Comparison of ENCODE assay signal across 9 mouse cellular contexts in genomic region chr13:109481446-109481845, GRCm38 (mm10).
DNase-seq lines count a peak whose midpoint lies in the region; ATAC-seq lines count a peak whose summit lies in the region.
"Had no signal": no experiment of that assay in that cellular context is flagged by ENCODE, and none has a peak within 500 bp of the region (broad histone marks: within the 10 kb centered on the region; RNA-seq: fewer than 3 reads in every experiment).

No protein-coding gene starts in this region.

- H3K27me3 ChIP-seq in hindbrain, embryonic 16.5 days (replicated peaks; ENCODE audit: control insufficient read depth, insufficient read depth, low read length): no peaks in the 10 kb centered on the region
- no peaks in the 10 kb centered on the region for H3K27me3 ChIP-seq in hindbrain, embryonic 12.5 days
- no peaks in the 10 kb centered on the region for H3K27me3 ChIP-seq in stomach, embryonic 16.5 days (ENCODE audit: control insufficient read depth, insufficient read depth, low read length)
- H3K27me3 ChIP-seq in hindbrain, embryonic 11.5 days (ENCODE audit: control insufficient read depth, insufficient read depth, low read length): no peaks in the 10 kb centered on the region

- 40% methylated on average over 7 of the region's 7 CpGs for WGBS in hindbrain, embryonic 16.5 days
- 40% methylated on average over 7 of the region's 7 CpGs for WGBS in hindbrain, embryonic 12.5 days
- 55% methylated on average over 7 of the region's 7 CpGs for WGBS in stomach, embryonic 16.5 days
- WGBS in hindbrain, embryonic 11.5 days: 52% methylated on average over 7 of the region's 7 CpGs

- no peak overlapping the region for H3K9ac ChIP-seq in hindbrain, embryonic 16.5 days (ENCODE audit: low read depth, low read length)
- no peak overlapping the region for H3K9ac ChIP-seq in hindbrain, embryonic 12.5 days
- no peak overlapping the region for H3K9ac ChIP-seq in stomach, embryonic 16.5 days (ENCODE audit: low read length)
- no peak overlapping the region for H3K9ac ChIP-seq in hindbrain, embryonic 11.5 days (ENCODE audit: low read depth, low read length)

- peak; percentile 93 for DNase-seq in fat pad, adult 2 months (ENCODE audit: extremely low read depth, low read depth, low spot score)
- DNase-seq in kidney, postnatal 14 days: peak; percentile 14
- DNase-seq in thymus, postnatal 14 days: no peak
- DNase-seq in MN1 (ENCODE audit: low spot score): no peak
- DNase-seq in hindbrain, embryonic 11.5 days (ENCODE audit: low spot score): no peak
- DNase-seq: right cerebral cortex, postnatal 25 days had no signal

- H3K4me3 ChIP-seq in hindbrain, embryonic 16.5 days (ENCODE audit: low read length): no peak overlapping the region
- no peak overlapping the region for H3K4me3 ChIP-seq in hindbrain, embryonic 12.5 days
- H3K4me3 ChIP-seq in stomach, embryonic 16.5 days (replicated peaks; ENCODE audit: low read length): no peak overlapping the region
- no peak overlapping the region for H3K4me3 ChIP-seq in hindbrain, embryonic 11.5 days (ENCODE audit: low read depth, low read length)

- no peak overlapping the region for H3K27ac ChIP-seq in hindbrain, embryonic 16.5 days (ENCODE audit: low read depth, low read length)
- no peak overlapping the region for H3K27ac ChIP-seq in hindbrain, embryonic 12.5 days
- no peak overlapping the region for H3K27ac ChIP-seq in stomach, embryonic 16.5 days (ENCODE audit: low read length)
- H3K27ac ChIP-seq in hindbrain, embryonic 11.5 days (ENCODE audit: low read depth, low read length): no peak overlapping the region

- H3K9me3 ChIP-seq in hindbrain, embryonic 16.5 days (ENCODE audit: control insufficient read depth, low read length): no peaks in the 10 kb centered on the region
- H3K9me3 ChIP-seq in hindbrain, embryonic 12.5 days (replicated peaks): no peaks in the 10 kb centered on the region
- no peaks in the 10 kb centered on the region for H3K9me3 ChIP-seq in stomach, embryonic 16.5 days (replicated peaks; ENCODE audit: control insufficient read depth, low read length)
- H3K9me3 ChIP-seq in hindbrain, embryonic 11.5 days (ENCODE audit: control insufficient read depth, low read length): no peaks in the 10 kb centered on the region

- no peaks in the 10 kb centered on the region for H3K36me3 ChIP-seq in hindbrain, embryonic 16.5 days (ENCODE audit: control insufficient read depth, insufficient read depth, low read length)
- H3K36me3 ChIP-seq in hindbrain, embryonic 12.5 days: no peaks in the 10 kb centered on the region
- H3K36me3 ChIP-seq in stomach, embryonic 16.5 days (ENCODE audit: control insufficient read depth, insufficient read depth, low read length): no peaks in the 10 kb centered on the region
- H3K36me3 ChIP-seq in hindbrain, embryonic 11.5 days (ENCODE audit: control insufficient read depth, insufficient read depth, low read length): no peaks in the 10 kb centered on the region

- peaks cover 3% of the 10 kb centered on the region; the same call in 1 of the 2 replicates for H3K4me1 ChIP-seq in hindbrain, embryonic 16.5 days (ENCODE audit: control insufficient read depth, insufficient read depth, low read depth, low read length)
- no peaks in the 10 kb centered on the region for H3K4me1 ChIP-seq in hindbrain, embryonic 12.5 days
- H3K4me1 ChIP-seq in stomach, embryonic 16.5 days (ENCODE audit: control insufficient read depth, insufficient read depth, low read length): no peaks in the 10 kb centered on the region; the same call in 1 of the 2 replicates
- no peaks in the 10 kb centered on the region for H3K4me1 ChIP-seq in hindbrain, embryonic 11.5 days (replicated peaks; ENCODE audit: control insufficient read depth, insufficient read depth, low read length)

- ATAC-seq in hindbrain, embryonic 16.5 days: peak; percentile 32; the same call in 1 of the 2 replicates
- ATAC-seq in hindbrain, embryonic 12.5 days (ENCODE audit: low FRiP score): no peak
- peak; percentile 93 for ATAC-seq in stomach, embryonic 16.5 days (ENCODE audit: insufficient read depth, low FRiP score)
- ATAC-seq in hindbrain, embryonic 11.5 days (ENCODE audit: low FRiP score): no peak

- no peak overlapping the region for H3K4me2 ChIP-seq in hindbrain, embryonic 16.5 days (ENCODE audit: low read length)
- H3K4me2 ChIP-seq in hindbrain, embryonic 12.5 days (replicated peaks): no peak overlapping the region
- H3K4me2 ChIP-seq in stomach, embryonic 16.5 days (ENCODE audit: low read depth, low read length): no peak overlapping the region
- H3K4me2 ChIP-seq in hindbrain, embryonic 11.5 days (replicated peaks; ENCODE audit: low read depth, low read length): no peak overlapping the region

Comparison
In these comparisons a context has a peak if more than half of its experiments do, and no peak if none do; other contexts are left out.
1. ATAC-seq: peak in hindbrain, embryonic 16.5 days (single experiment) and stomach, embryonic 16.5 days (single experiment); none in hindbrain, embryonic 12.5 days (single experiment) and hindbrain, embryonic 11.5 days (single experiment).
2. DNase-seq: peak in fat pad, adult 2 months (single experiment) and kidney, postnatal 14 days (single experiment); none in thymus, postnatal 14 days (single experiment), MN1 (single experiment) and hindbrain, embryonic 11.5 days (single experiment).